ENCODE assay signal across 9 mouse cellular contexts in genomic region chr11:98776843-98777590, GRCm38 (mm10). TPM values are rescaled to one million over a fixed set of nuclear protein-coding genes. Genes with fewer than 3 reads are reported as not detected.
DNase-seq lines count a peak whose midpoint lies in the region; ATAC-seq and TF ChIP-seq lines count a peak whose summit lies in the region.
"Had no signal": no experiment of that assay in that cellular context is flagged by ENCODE, and none has a peak within 500 bp of the region (broad histone marks: within the 10 kb centered on the region; RNA-seq: fewer than 3 reads in every experiment).

No protein-coding gene starts in this region.

- no peak for ATAC-seq in forebrain, embryonic 16.5 days
- no peak for ATAC-seq in hindbrain, embryonic 13.5 days (ENCODE audit: low FRiP score)
- no peak for ATAC-seq in neural tube, embryonic 11.5 days (ENCODE audit: insufficient read depth, low FRiP score, low TSS enrichment)
- no peak for ATAC-seq in megakaryocyte-erythroid progenitor cell, adult 5-6 weeks (replicated peaks; ENCODE audit: low FRiP score, low TSS enrichment, poor library complexity, severe bottlenecking)
- ATAC-seq: Patski had no signal

- 0 out of 2 replicates have a peak, but pooled peaks cover 3% of the 10 kb centered on the region for H3K79me2 ChIP-seq in liver, adult 2 months (ENCODE audit: control insufficient read depth, insufficient read depth, low read length)

- 12% methylated on average over 9 of the region's 9 CpGs for WGBS in forebrain, embryonic 16.5 days
- 17% methylated on average over 9 of the region's 9 CpGs for WGBS in hindbrain, embryonic 13.5 days
- 14% methylated on average over 9 of the region's 9 CpGs for WGBS in liver, adult 2 months
- 14% methylated on average over 9 of the region's 9 CpGs for WGBS in neural tube, embryonic 11.5 days

- H3K4me3 ChIP-seq in forebrain, embryonic 16.5 days (replicated peaks; ENCODE audit: low read length), result no peak overlapping the region
- H3K4me3 ChIP-seq in hindbrain, embryonic 13.5 days, result no peak overlapping the region
- H3K4me3 ChIP-seq in liver, adult 2 months (ENCODE audit: insufficient read depth, low read depth, low read length), result no peak overlapping the region
- H3K4me3 ChIP-seq in neural tube, embryonic 11.5 days (ENCODE audit: low read depth, low read length), result no peak overlapping the region

- DNase-seq in ovary, postnatal 36 days (ENCODE audit: low spot score), result peak; percentile 69
- no peak for DNase-seq in ovary, postnatal 10 days (ENCODE audit: low spot score)
- peak; percentile 80 for DNase-seq in liver, adult 2 months (ENCODE audit: extremely low read depth, low read depth, low spot score)
- DNase-seq in neural tube, embryonic 11.5 days (ENCODE audit: low spot score), result peak; percentile 45
- no peak for DNase-seq in left cerebral cortex, postnatal 36 days (ENCODE audit: low spot score in 2 of 2)

- no peak overlapping the region for H3K4me2 ChIP-seq in forebrain, embryonic 16.5 days (ENCODE audit: low read length)
- H3K4me2 ChIP-seq in hindbrain, embryonic 13.5 days, result 0 out of 2 replicates have a peak overlapping the region, but pooled peaks have one; percentile 15
- peak overlapping the region; percentile 6; the same call in 1 of the 2 replicates for H3K4me2 ChIP-seq in neural tube, embryonic 11.5 days (ENCODE audit: low read depth)

- no peaks in the 10 kb centered on the region for H3K9me3 ChIP-seq in forebrain, embryonic 16.5 days (ENCODE audit: control insufficient read depth, low read length)
- no peaks in the 10 kb centered on the region for H3K9me3 ChIP-seq in hindbrain, embryonic 13.5 days
- H3K9me3 ChIP-seq in neural tube, embryonic 11.5 days (ENCODE audit: control insufficient read depth, low read length), result no peaks in the 10 kb centered on the region

- no peaks in the 10 kb centered on the region for H3K36me3 ChIP-seq in forebrain, embryonic 16.5 days (ENCODE audit: control insufficient read depth, insufficient read depth)
- no peaks in the 10 kb centered on the region for H3K36me3 ChIP-seq in hindbrain, embryonic 13.5 days
- H3K36me3 ChIP-seq in liver, adult 2 months (ENCODE audit: control insufficient read depth, insufficient read depth, low read length), result peaks cover 10% of the 10 kb centered on the region
- no peaks in the 10 kb centered on the region for H3K36me3 ChIP-seq in neural tube, embryonic 11.5 days (ENCODE audit: control insufficient read depth, insufficient read depth, low read length)

- H3K4me1 ChIP-seq in forebrain, embryonic 16.5 days (replicated peaks; ENCODE audit: control insufficient read depth, insufficient read depth, low read length), result peaks cover 55% of the 10 kb centered on the region
- H3K4me1 ChIP-seq in hindbrain, embryonic 13.5 days (replicated peaks), result peaks cover 54% of the 10 kb centered on the region
- peaks cover 23% of the 10 kb centered on the region for H3K4me1 ChIP-seq in liver, adult 2 months (ENCODE audit: control insufficient read depth, insufficient read depth, low read length)
- H3K4me1 ChIP-seq in neural tube, embryonic 11.5 days (ENCODE audit: control insufficient read depth, insufficient read depth, low read length), result peaks cover 31% of the 10 kb centered on the region

- no peaks in the 10 kb centered on the region for H3K27me3 ChIP-seq in forebrain, embryonic 16.5 days (replicated peaks; ENCODE audit: control insufficient read depth, insufficient read depth, low read length)
- no peaks in the 10 kb centered on the region for H3K27me3 ChIP-seq in hindbrain, embryonic 13.5 days
- H3K27me3 ChIP-seq in liver, adult 2 months (ENCODE audit: control insufficient read depth, insufficient read depth, low read length), result no peaks in the 10 kb centered on the region
- no peaks in the 10 kb centered on the region for H3K27me3 ChIP-seq in neural tube, embryonic 11.5 days (ENCODE audit: control insufficient read depth, insufficient read depth, low read length)
- H3K27me3 ChIP-seq: Patski had no signal

- intact Hi-C loops in left cerebral cortex, postnatal 36 days (cut with DNase I), result no loop called here

- TF ChIP-seq POLR2A in liver, adult 2 months (IDR thresholded peaks at IDR 0.05; ENCODE audit: extremely low read depth, insufficient read depth, low read length), result peak; percentile 59

- TF ChIP-seq CTCF in liver, adult 2 months (IDR thresholded peaks at IDR 0.05; ENCODE audit: low read depth, low read length), result no peak

- H3K9ac ChIP-seq in forebrain, embryonic 16.5 days (replicated peaks; ENCODE audit: low read depth, low read length), result peak overlapping the region; percentile 19; the same call in 1 of the 2 replicates
- peak overlapping the region; percentile 19; the same call in 1 of the 2 replicates for H3K9ac ChIP-seq in hindbrain, embryonic 13.5 days
- peak overlapping the region; percentile 65 for H3K9ac ChIP-seq in liver, adult 2 months (ENCODE audit: low read depth, low read length)
- H3K9ac ChIP-seq in neural tube, embryonic 11.5 days (ENCODE audit: low read length), result no peak overlapping the region

- peak overlapping the region; percentile 59; the same call in 1 of the 2 replicates for H3K27ac ChIP-seq in forebrain, embryonic 16.5 days (ENCODE audit: low read length)
- peak overlapping the region; percentile 62 for H3K27ac ChIP-seq in hindbrain, embryonic 13.5 days
- peak overlapping the region; percentile 83 for H3K27ac ChIP-seq in liver, adult 2 months (replicated peaks; ENCODE audit: insufficient read depth, low read depth, low read length)
- H3K27ac ChIP-seq in neural tube, embryonic 11.5 days (ENCODE audit: low read depth, low read length), result peak overlapping the region; percentile 50

RNA-seq across cellular contexts. Expression of gene Nr1d1, which starts 1.9 kb away (rescaled TPM):
- 3.8 and 4.0 TPM in 2 replicates for polyA plus RNA-seq in forebrain, embryonic 16.5 days (2015; fragmentation: Nextera tagmentation; extraction: Ambion mirVana)
- polyA plus RNA-seq in hindbrain, embryonic 13.5 days (2015; fragmentation: Nextera tagmentation; extraction: Ambion mirVana), result 1.9 and 2.4 TPM in 2 replicates
- 19.0 and 45.4 TPM in 2 replicates for total RNA-seq in liver, adult 2 months (2014; rRNA removed)
- 75.4 and 106 TPM in 2 replicates for polyA plus RNA-seq in liver, adult 2 months (2012; rRNA removed)
- 1.5 and 1.9 TPM in 2 replicates for polyA plus RNA-seq in neural tube, embryonic 11.5 days (2014; fragmentation: Nextera tagmentation; extraction: Ambion mirVana)
- total RNA-seq in megakaryocyte-erythroid progenitor cell, adult 5-6 weeks (2014; fragmentation: Nextera tagmentation), result 4.1 and 8.0 TPM in 2 replicates
- total RNA-seq in megakaryocyte-erythroid progenitor cell, adult 5-6 weeks (2017), result 0.34 and 1.3 TPM in 2 replicates
- total RNA-seq in left cerebral cortex, postnatal 36 days (2021), result 100 to 1,000 TPM; 117 to 141 TPM

RNA-seq across cellular contexts. Expression of gene Msl1, which starts 18.3 kb away (rescaled TPM):
- 27.7 and 32.0 TPM in 2 replicates for polyA plus RNA-seq in forebrain, embryonic 16.5 days (2015; fragmentation: Nextera tagmentation; extraction: Ambion mirVana)
- 31.5 and 33.0 TPM in 2 replicates for polyA plus RNA-seq in hindbrain, embryonic 13.5 days (2015; fragmentation: Nextera tagmentation; extraction: Ambion mirVana)
- 15.5 and 17.7 TPM in 2 replicates for total RNA-seq in liver, adult 2 months (2014; rRNA removed)
- 17.0 and 17.2 TPM in 2 replicates for polyA plus RNA-seq in liver, adult 2 months (2012; rRNA removed)
- polyA plus RNA-seq in neural tube, embryonic 11.5 days (2014; fragmentation: Nextera tagmentation; extraction: Ambion mirVana), result 24.1 and 24.2 TPM in 2 replicates
- 58.6 and 74.8 TPM in 2 replicates for total RNA-seq in megakaryocyte-erythroid progenitor cell, adult 5-6 weeks (2014; fragmentation: Nextera tagmentation)
- total RNA-seq in megakaryocyte-erythroid progenitor cell, adult 5-6 weeks (2017), result 57.8 and 68.3 TPM in 2 replicates
- total RNA-seq in left cerebral cortex, postnatal 36 days (2021), result 100 to 1,000 TPM; 169 to 193 TPM

RNA-seq across cellular contexts. Expression of gene Casc3, which starts 27.7 kb away (rescaled TPM):
- polyA plus RNA-seq in forebrain, embryonic 16.5 days (2015; fragmentation: Nextera tagmentation; extraction: Ambion mirVana), result 52.5 and 54.6 TPM in 2 replicates
- polyA plus RNA-seq in hindbrain, embryonic 13.5 days (2015; fragmentation: Nextera tagmentation; extraction: Ambion mirVana), result 48.7 and 50.2 TPM in 2 replicates
- total RNA-seq in liver, adult 2 months (2014; rRNA removed), result 3.6 and 6.6 TPM in 2 replicates
- polyA plus RNA-seq in liver, adult 2 months (2012; rRNA removed), result 11.2 and 12.5 TPM in 2 replicates
- 55.4 and 59.4 TPM in 2 replicates for polyA plus RNA-seq in neural tube, embryonic 11.5 days (2014; fragmentation: Nextera tagmentation; extraction: Ambion mirVana)
- total RNA-seq in megakaryocyte-erythroid progenitor cell, adult 5-6 weeks (2014; fragmentation: Nextera tagmentation), result 47.6 and 51.8 TPM in 2 replicates
- 37.4 and 53.5 TPM in 2 replicates for total RNA-seq in megakaryocyte-erythroid progenitor cell, adult 5-6 weeks (2017)
- total RNA-seq in left cerebral cortex, postnatal 36 days (2021), result 10 to 100 TPM; 46.7 to 63.5 TPM

RNA-seq across cellular contexts. Expression of gene Thra, which starts 36.6 kb away (rescaled TPM):
- 177 and 182 TPM in 2 replicates for polyA plus RNA-seq in forebrain, embryonic 16.5 days (2015; fragmentation: Nextera tagmentation; extraction: Ambion mirVana)
- 117 and 122 TPM in 2 replicates for polyA plus RNA-seq in hindbrain, embryonic 13.5 days (2015; fragmentation: Nextera tagmentation; extraction: Ambion mirVana)
- 5.5 and 8.9 TPM in 2 replicates for total RNA-seq in liver, adult 2 months (2014; rRNA removed)
- 13.6 and 14.9 TPM in 2 replicates for polyA plus RNA-seq in liver, adult 2 months (2012; rRNA removed)
- 32.0 and 34.7 TPM in 2 replicates for polyA plus RNA-seq in neural tube, embryonic 11.5 days (2014; fragmentation: Nextera tagmentation; extraction: Ambion mirVana)
- total RNA-seq in megakaryocyte-erythroid progenitor cell, adult 5-6 weeks (2014; fragmentation: Nextera tagmentation), result 47.5 and 51.0 TPM in 2 replicates
- total RNA-seq in megakaryocyte-erythroid progenitor cell, adult 5-6 weeks (2017), result 20.4 and 23.3 TPM in 2 replicates
- 100 to 1,000 TPM; 718 to 779 TPM for total RNA-seq in left cerebral cortex, postnatal 36 days (2021)

RNA-seq across cellular contexts. Expression of gene Med24, which starts 47.8 kb away (rescaled TPM):
- 88.8 and 93.7 TPM in 2 replicates for polyA plus RNA-seq in forebrain, embryonic 16.5 days (2015; fragmentation: Nextera tagmentation; extraction: Ambion mirVana)
- 72.4 and 75.2 TPM in 2 replicates for polyA plus RNA-seq in hindbrain, embryonic 13.5 days (2015; fragmentation: Nextera tagmentation; extraction: Ambion mirVana)
- 3.9 and 6.2 TPM in 2 replicates for total RNA-seq in liver, adult 2 months (2014; rRNA removed)
- 16.2 and 23.2 TPM in 2 replicates for polyA plus RNA-seq in liver, adult 2 months (2012; rRNA removed)
- 67.6 and 74.5 TPM in 2 replicates for polyA plus RNA-seq in neural tube, embryonic 11.5 days (2014; fragmentation: Nextera tagmentation; extraction: Ambion mirVana)
- 62.2 and 78.6 TPM in 2 replicates for total RNA-seq in megakaryocyte-erythroid progenitor cell, adult 5-6 weeks (2014; fragmentation: Nextera tagmentation)
- 30.1 and 42.7 TPM in 2 replicates for total RNA-seq in megakaryocyte-erythroid progenitor cell, adult 5-6 weeks (2017)
- total RNA-seq in left cerebral cortex, postnatal 36 days (2021), result 100 to 1,000 TPM; 123 to 133 TPM

Comparison
In these comparisons a context has a peak if more than half of its experiments do, and no peak if none do; other contexts are left out.
1. DNase-seq: peak in ovary, postnatal 36 days (single experiment), liver, adult 2 months (single experiment) and neural tube, embryonic 11.5 days (single experiment); none in ovary, postnatal 10 days (single experiment) and left cerebral cortex, postnatal 36 days (0 of 2).
2. RNA of gene Nr1d1, which starts 1.9 kb away (polyA plus RNA-seq): 75.4 to 106 TPM in liver, adult 2 months; 3.8 to 4.0 TPM in forebrain, embryonic 16.5 days, 1.5 to 1.9 TPM in neural tube, embryonic 11.5 days and 1.9 to 2.4 TPM in hindbrain, embryonic 13.5 days; every median in the first group is over 10 times any median in the second.
3. Peak in every context shown above with its lines, with median percentiles within 50 percentile points of each other: H3K27ac ChIP-seq.